Mouse (Mus musculus) MEL (cell line): ENCODE measurements around the gene Lamc3. TPM values are rescaled to one million over a fixed set of nuclear protein-coding genes. Genes with fewer than 3 reads are reported as not detected.

ENCODE experiments used
- DNase-seq: peaks from one replicate; pipeline ENCODE4 v3.0.0; 2011; ENCODE audit warnings: low read depth, low spot score
- H3K27ac ChIP-seq: 2 replicates; pipeline ENCODE4 v1.5.1; 2012; ENCODE audit warnings: low read depth, mild to moderate bottlenecking, control low read depth, low read length, moderate library complexity; ENCODE audit not compliant: control insufficient read depth
- H3K27me3 ChIP-seq, 2 experiments: fragments of 150-350 bp in 1 of 2; sonication (generic) in 1 of 2; 2 replicates each; pipeline ENCODE4 v1.6.1; 2012; ENCODE audit warnings: low read length in 2 of 2, mild to moderate bottlenecking in 2 of 2, improper control_type of control experiment in 1 of 2, moderate library complexity in 1 of 2; ENCODE audit not compliant: insufficient read depth in 2 of 2, control insufficient read depth in 1 of 2
- H3K36me3 ChIP-seq, 2 experiments: 2 replicates each; pipeline ENCODE4 v1.6.1; 2012 to 2014; ENCODE audit warnings: low read length in 2 of 2, improper control_type of control experiment in 1 of 2, inconsistent platforms in 1 of 2, mild to moderate bottlenecking in 1 of 2; ENCODE audit not compliant: insufficient read depth in 2 of 2, control insufficient read depth in 1 of 2
- H3K4me1 ChIP-seq, 2 experiments: fragments of 150-350 bp in 1 of 2; sonication (generic) in 1 of 2; 2 replicates each; pipeline ENCODE4 v1.6.1; 2012; ENCODE audit warnings: low read length in 2 of 2, improper control_type of control experiment in 1 of 2, mild to moderate bottlenecking in 1 of 2; ENCODE audit not compliant: insufficient read depth in 2 of 2, control insufficient read depth in 1 of 2
- H3K4me3 ChIP-seq, 2 experiments: fragments of 150-350 bp in 1 of 2; sonication (generic) in 1 of 2; 2 replicates each; pipeline ENCODE4 v1.5.1; 2012; ENCODE audit warnings: low read depth in 2 of 2, low read length in 2 of 2, mild to moderate bottlenecking in 2 of 2, moderate library complexity in 2 of 2, control low read depth in 1 of 2, improper control_type of control experiment in 1 of 2; ENCODE audit not compliant: control insufficient read depth in 1 of 2, insufficient read depth in 1 of 2
- H3K79me2 ChIP-seq: 2 replicates; pipeline ENCODE4 v1.6.1; 2012; ENCODE audit warnings: mild to moderate bottlenecking, low read length, moderate library complexity; ENCODE audit not compliant: control insufficient read depth, poor library complexity, insufficient read depth
- H3K9ac ChIP-seq: 2 replicates; pipeline ENCODE4 v1.6.1; 2012; ENCODE audit warnings: low read depth, mild to moderate bottlenecking, control low read depth, low read length, moderate library complexity; ENCODE audit not compliant: control insufficient read depth, poor library complexity, severe bottlenecking
- H3K9me3 ChIP-seq: fragments of 150-350 bp; sonication (generic); replicated peaks from 2 replicates; pipeline ENCODE4 v1.6.1; 2012; ENCODE audit warnings: mild to moderate bottlenecking, low read length, improper control_type of control experiment, moderate library complexity; ENCODE audit not compliant: insufficient read depth
- BHLHE40 ChIP-seq: IDR thresholded peaks from 2 replicates; pipeline ENCODE4 v1.6.1; 2012; ENCODE audit warnings: low read depth, mild to moderate bottlenecking, inconsistent platforms, low read length, improper control_type of control experiment, borderline replicate concordance
- CHD1 ChIP-seq: IDR thresholded peaks from 2 replicates; pipeline ENCODE4 v1.6.1; 2012; ENCODE audit warnings: low read depth, mild to moderate bottlenecking, inconsistent platforms, low read length, improper control_type of control experiment
- CHD2 ChIP-seq: IDR thresholded peaks from 2 replicates; pipeline ENCODE4 v1.6.1; 2011; ENCODE audit warnings: low read length, improper control_type of control experiment
- EP300 ChIP-seq, 2 experiments: IDR thresholded peaks; 2 replicates each; pipeline ENCODE4 v1.6.1; 2011; ENCODE audit warnings: improper control_type of control experiment in 2 of 2, low read length in 2 of 2, low read depth in 1 of 2, mild to moderate bottlenecking in 1 of 2
- GATA1 ChIP-seq: IDR thresholded peaks from 2 replicates; pipeline ENCODE4 v1.6.1; 2011; ENCODE audit warnings: low read depth, low read length, improper control_type of control experiment
- KAT2A ChIP-seq: conservative IDR thresholded peaks from 2 replicates; pipeline ENCODE4 v1.6.1; 2012; ENCODE audit warnings: low read depth, low read length, improper control_type of control experiment, inconsistent platforms
- MAFK ChIP-seq: IDR thresholded peaks from 2 replicates; pipeline ENCODE4 v1.6.1; 2011; ENCODE audit warnings: low read depth, mild to moderate bottlenecking, low read length, improper control_type of control experiment, borderline replicate concordance
- MYC ChIP-seq: IDR thresholded peaks from 2 replicates; pipeline ENCODE4 v1.6.1; 2011; ENCODE audit warnings: low read depth, mild to moderate bottlenecking, low read length, improper control_type of control experiment, moderate library complexity
- NELFE ChIP-seq: IDR thresholded peaks from 2 replicates; pipeline ENCODE4 v1.6.1; 2011; ENCODE audit warnings: low read depth, low read length, improper control_type of control experiment
- POLR2A ChIP-seq, 2 experiments: IDR thresholded peaks; 2 replicates each; pipeline ENCODE4 v1.6.1; 2011 to 2012; ENCODE audit warnings: low read length in 2 of 2, mild to moderate bottlenecking in 2 of 2, control low read depth in 1 of 2, improper control_type of control experiment in 1 of 2, low read depth in 1 of 2, moderate library complexity in 1 of 2; ENCODE audit not compliant: control insufficient read depth in 1 of 2, insufficient read depth in 1 of 2, poor library complexity in 1 of 2
- POLR2AphosphoS2 ChIP-seq: IDR thresholded peaks from 2 replicates; pipeline ENCODE4 v1.6.1; 2011; ENCODE audit warnings: low read length, improper control_type of control experiment
- POLR2AphosphoS5 ChIP-seq: IDR thresholded peaks from 2 replicates; pipeline ENCODE4 v1.6.1; 2012; ENCODE audit warnings: low read depth, borderline replicate concordance, mild to moderate bottlenecking, inconsistent platforms, low read length, moderate library complexity, mixed read lengths
- RCOR1 ChIP-seq: IDR thresholded peaks from 2 replicates; pipeline ENCODE4 v1.6.1; 2012; ENCODE audit warnings: low read depth, mild to moderate bottlenecking, inconsistent platforms, low read length, improper control_type of control experiment
- TAL1 ChIP-seq: IDR thresholded peaks from 2 replicates; pipeline ENCODE4 v1.6.1; 2012; ENCODE audit warnings: mild to moderate bottlenecking, inconsistent platforms, low read length, moderate library complexity, mixed read lengths
- TCF12 ChIP-seq: IDR thresholded peaks from 2 replicates; pipeline ENCODE4 v1.6.1; 2014; ENCODE audit warnings: low read depth, mild to moderate bottlenecking, inconsistent platforms, low read length, improper control_type of control experiment, moderate library complexity
- UBTF ChIP-seq: IDR thresholded peaks from 2 replicates; pipeline ENCODE4 v1.6.1; 2012; ENCODE audit warnings: low read depth, mild to moderate bottlenecking, inconsistent platforms, low read length, improper control_type of control experiment, moderate library complexity, borderline replicate concordance; ENCODE audit not compliant: insufficient read depth
- USF1 ChIP-seq: IDR thresholded peaks from 2 replicates; pipeline ENCODE4 v1.6.1; 2014; ENCODE audit warnings: low read depth, mild to moderate bottlenecking, inconsistent platforms, low read length, improper control_type of control experiment, moderate library complexity
- ZKSCAN1 ChIP-seq: IDR thresholded peaks from 2 replicates; pipeline ENCODE4 v1.6.1; 2012; ENCODE audit warnings: low read depth, mild to moderate bottlenecking, inconsistent platforms, low read length, improper control_type of control experiment, moderate library complexity
- ZMIZ1 ChIP-seq: IDR thresholded peaks from 2 replicates; pipeline ENCODE4 v1.6.1; 2012; ENCODE audit warnings: low read depth, mild to moderate bottlenecking, inconsistent platforms, low read length, improper control_type of control experiment, moderate library complexity
- polyA plus RNA-seq, 2 experiments: library from polyadenylated mRNA; stranded (reverse) in 1 of 2; unstranded in 1 of 2; fragments of >175 nt in 1 of 2; fragments of >200 nt in 1 of 2; gene quantifications; 2 replicates each; pipeline versions ENCODE4 v1.2.1 to v1.2.4; 2012; ENCODE audit warnings: low replicate concordance in 2 of 2, low read depth in 1 of 2; ENCODE audit not compliant: insufficient read length in 2 of 2, insufficient read depth in 1 of 2, missing spikeins in 1 of 2
- total RNA-seq: library from RNA; depleted of rRNA; stranded (reverse); fragments of 300-350 nt; gene quantifications from 2 replicates; pipeline ENCODE4 v1.2.3, GENCODE M21; 2012

Lamc3 gene
- total and polyA plus RNA-seq, 3 experiments = not detected

- H3K36me3 ChIP-seq = peaks cover 0 to 7% of the 10 kb centered on the region in 2 experiments; a peak in 1 of 4 replicates
- H3K9me3 ChIP-seq = no peaks in the 10 kb centered on the region
- H3K27ac ChIP-seq = no peak overlapping the region
- DNase-seq = no peak
- H3K9ac ChIP-seq = no peak overlapping the region
- peaks cover 1 to 11% of the 10 kb centered on the region in 2 experiments for H3K27me3 ChIP-seq
- H3K4me3 ChIP-seq = no peak overlapping the region
- TF ChIP-seq POLR2A (IDR thresholded peaks at IDR 0.05; ENCODE audit: control insufficient read depth in 1 of 2, insufficient read depth in 1 of 2, low read depth in 1 of 2, low read length in 2 of 2, poor library complexity in 1 of 2) (no peak), GATA1 (no peak), UBTF (no peak), POLR2AphosphoS2 (no peak), BHLHE40 (no peak), USF1 (no peak), ZMIZ1 (no peak), CHD1 (no peak), CHD2 (no peak), RCOR1 (no peak), TAL1 (no peak), MYC (no peak), KAT2A (no peak), POLR2AphosphoS5 (no peak)
- no peaks in the 10 kb centered on the region for H3K79me2 ChIP-seq
- H3K4me1 ChIP-seq = peaks cover 0 to 9% of the 10 kb centered on the region in 2 experiments; a peak in 2 of 4 replicates
Measured at GRCm38 (mm10) chr2:31954779-31955181, 67.7 kb downstream of the Lamc3 start.

- Histone ChIP-seq H3K4me3 (no peak overlapping the region), H3K79me2 (no peaks in the 10 kb centered on the region), H3K9me3 (no peaks in the 10 kb centered on the region), H3K27me3 (peaks cover 0 to 5% of the 10 kb centered on the region in 2 experiments; a peak in 2 of 4 replicates), H3K27ac (no peak overlapping the region), H3K4me1 (peaks cover 0 to 13% of the 10 kb centered on the region in 2 experiments; a peak in 2 of 4 replicates), H3K36me3 (peaks cover 0 to 7% of the 10 kb centered on the region in 2 experiments; a peak in 1 of 4 replicates), H3K9ac (no peak overlapping the region)
- no peak for DNase-seq
- TF ChIP-seq BHLHE40 (no peak), TCF12 (no peak), MAFK (no peak), EP300 (IDR thresholded peaks at IDR 0.05; ENCODE audit: low read depth in 1 of 2, low read length in 2 of 2) (no peak), ZKSCAN1 (no peak), NELFE (no peak)
Measured at GRCm38 (mm10) chr2:31955686-31956085, 68.6 kb downstream of the Lamc3 start.
